Mouse (Mus musculus) CH12.LX (cell line): Measurements from ENCODE around the gene Ociad2. TPM values are rescaled to one million over a fixed set of nuclear protein-coding genes. Genes with fewer than 3 reads are reported as not detected.

Experiments used
- DNase-seq: peaks from one replicate; pipeline ENCODE4 v3.0.0-alpha.2; 2013; ENCODE audit errors: extremely low read depth
- H3K27ac ChIP-seq: 2 replicates; pipeline ENCODE4 v1.5.1; 2012; ENCODE audit warnings: low read depth, mild to moderate bottlenecking, control low read depth, moderate library complexity; ENCODE audit not compliant: insufficient read depth
- H3K27me3 ChIP-seq: replicated peaks from 2 replicates; pipeline ENCODE3; 2012; ENCODE audit warnings: inconsistent platforms
- H3K36me3 ChIP-seq, 2 experiments: replicated peaks in 1 of 2; 2 replicates each; pipeline versions ENCODE3 to v1.6.1; 2012; ENCODE audit warnings: inconsistent platforms in 1 of 2, low read length in 1 of 2, mild to moderate bottlenecking in 1 of 2, mixed read lengths in 1 of 2, moderate library complexity in 1 of 2; ENCODE audit not compliant: control insufficient read depth in 1 of 2, insufficient read depth in 1 of 2
- H3K4me1 ChIP-seq, 2 experiments: 2 replicates each; pipeline ENCODE4 v1.6.1; 2012; ENCODE audit warnings: inconsistent platforms in 1 of 2, moderate library complexity in 1 of 2; ENCODE audit not compliant: insufficient read depth in 2 of 2, control insufficient read depth in 1 of 2
- H3K4me2 ChIP-seq: 2 replicates; pipeline ENCODE4 v1.6.1; 2012; ENCODE audit warnings: low read depth, mild to moderate bottlenecking, control low read depth; ENCODE audit not compliant: poor library complexity, insufficient read depth, severe bottlenecking
- H3K4me3 ChIP-seq, 3 experiments: fragments of 150-350 bp in 1 of 3; sonication (generic) in 1 of 3; replicated peaks in 1 of 3; 2 replicates each; pipeline versions ENCODE3 to v1.5.1; 2011 to 2012; ENCODE audit warnings: low read depth in 2 of 3, low read length in 2 of 3, mild to moderate bottlenecking in 2 of 3, moderate library complexity in 2 of 3, control low read depth in 1 of 3, improper control_type of control experiment in 1 of 3, inconsistent platforms in 1 of 3, mixed read lengths in 1 of 3; ENCODE audit not compliant: poor library complexity in 1 of 3
- H3K79me2 ChIP-seq: replicated peaks from 2 replicates; pipeline ENCODE4 v1.6.1; 2012; ENCODE audit warnings: mild to moderate bottlenecking, moderate library complexity; ENCODE audit not compliant: control insufficient read depth, poor library complexity, insufficient read depth, severe bottlenecking; ENCODE audit errors: extremely low read depth
- H3K9ac ChIP-seq: 2 replicates; pipeline ENCODE4 v1.6.1; 2012; ENCODE audit warnings: low read depth, mild to moderate bottlenecking, control low read depth, moderate library complexity; ENCODE audit not compliant: insufficient read depth
- H3K9me3 ChIP-seq: replicated peaks from 2 replicates; pipeline ENCODE3; 2012; ENCODE audit warnings: low read length, inconsistent platforms, mixed read lengths
- CHD1 ChIP-seq: IDR thresholded peaks from 2 replicates; pipeline ENCODE4 v1.6.1; 2012; ENCODE audit warnings: low read depth, low read length, improper control_type of control experiment, inconsistent platforms
- CHD2 ChIP-seq: IDR thresholded peaks from 2 replicates; pipeline ENCODE4 v1.6.1; 2011; ENCODE audit warnings: low read length, improper control_type of control experiment
- E2F4 ChIP-seq: IDR thresholded peaks from 2 replicates; pipeline ENCODE4 v1.6.1; 2011; ENCODE audit warnings: low read depth, low read length, improper control_type of control experiment; ENCODE audit not compliant: insufficient replicate concordance
- ELF1 ChIP-seq: IDR thresholded peaks from 2 replicates; pipeline ENCODE4 v1.6.1; 2014; ENCODE audit warnings: low read depth, mild to moderate bottlenecking, inconsistent platforms, low read length, improper control_type of control experiment
- ETS1 ChIP-seq: conservative IDR thresholded peaks from 2 replicates; pipeline ENCODE4 v1.6.1; 2012; ENCODE audit warnings: low read depth, mild to moderate bottlenecking, inconsistent platforms, low read length, improper control_type of control experiment, moderate library complexity
- GABPA ChIP-seq: IDR thresholded peaks from 2 replicates; pipeline ENCODE4 v1.6.1; 2012; ENCODE audit warnings: low read depth, low read length, improper control_type of control experiment, inconsistent platforms; ENCODE audit not compliant: insufficient replicate concordance
- HCFC1 ChIP-seq: IDR thresholded peaks from 2 replicates; pipeline ENCODE4 v1.6.1; 2012; ENCODE audit warnings: low read depth, mild to moderate bottlenecking, inconsistent platforms, low read length, improper control_type of control experiment
- IRF4 ChIP-seq: IDR thresholded peaks from 2 replicates; pipeline ENCODE4 v1.6.1; 2014; ENCODE audit warnings: low read depth, mild to moderate bottlenecking, inconsistent platforms, low read length, improper control_type of control experiment
- JUND ChIP-seq: conservative IDR thresholded peaks from 2 replicates; pipeline ENCODE4 v1.6.1; 2011; ENCODE audit warnings: low read depth, low read length, improper control_type of control experiment
- KAT2A ChIP-seq: IDR thresholded peaks from 2 replicates; pipeline ENCODE4 v1.6.1; 2012; ENCODE audit warnings: low read length, improper control_type of control experiment, inconsistent platforms; ENCODE audit not compliant: insufficient replicate concordance
- MAZ ChIP-seq: IDR thresholded peaks from 2 replicates; pipeline ENCODE4 v1.6.1; 2012; ENCODE audit warnings: low read depth, mild to moderate bottlenecking, inconsistent platforms, low read length, improper control_type of control experiment, moderate library complexity
- MEF2A ChIP-seq: IDR thresholded peaks from 2 replicates; pipeline ENCODE4 v1.6.1; 2014; ENCODE audit warnings: low read depth, mild to moderate bottlenecking, inconsistent platforms, low read length, improper control_type of control experiment, borderline replicate concordance
- MXI1 ChIP-seq: IDR thresholded peaks from 2 replicates; pipeline ENCODE4 v1.6.1; 2011; ENCODE audit warnings: mild to moderate bottlenecking, low read depth, low read length, improper control_type of control experiment
- NRF1 ChIP-seq: IDR thresholded peaks from 2 replicates; pipeline ENCODE4 v1.6.1; 2014; ENCODE audit warnings: low read depth, mild to moderate bottlenecking, inconsistent platforms, low read length, improper control_type of control experiment, moderate library complexity
- POLR2A ChIP-seq: IDR thresholded peaks from 2 replicates; pipeline ENCODE4 v1.6.1; 2011; ENCODE audit warnings: low read depth, mild to moderate bottlenecking, improper control_type of control experiment, low read length
- RAD21 ChIP-seq: IDR thresholded peaks from 2 replicates; pipeline ENCODE4 v1.6.1; 2011; ENCODE audit warnings: low read depth, mild to moderate bottlenecking, low read length, improper control_type of control experiment, moderate library complexity
- SMC3 ChIP-seq: IDR thresholded peaks from 2 replicates; pipeline ENCODE4 v1.6.1; 2011; ENCODE audit warnings: low read depth, low read length, improper control_type of control experiment
- TBP ChIP-seq: conservative IDR thresholded peaks from 2 replicates; pipeline ENCODE4 v1.6.1; 2011; ENCODE audit warnings: low read depth, low read length, improper control_type of control experiment
- TCF12 ChIP-seq: IDR thresholded peaks from 2 replicates; pipeline ENCODE4 v1.6.1; 2014; ENCODE audit warnings: low read depth, mild to moderate bottlenecking, inconsistent platforms, low read length, improper control_type of control experiment
- USF1 ChIP-seq: IDR thresholded peaks from 2 replicates; pipeline ENCODE4 v1.6.1; 2014; ENCODE audit warnings: low read depth, mild to moderate bottlenecking, inconsistent platforms, low read length, improper control_type of control experiment
- USF2 ChIP-seq: conservative IDR thresholded peaks from 2 replicates; pipeline ENCODE4 v1.6.1; 2011; ENCODE audit warnings: low read depth, low read length, improper control_type of control experiment
- ZC3H11A ChIP-seq: IDR thresholded peaks from 2 replicates; pipeline ENCODE4 v1.6.1; 2012; ENCODE audit warnings: low read depth, mild to moderate bottlenecking, inconsistent platforms, low read length, improper control_type of control experiment
- ZNF384 ChIP-seq: IDR thresholded peaks from 2 replicates; pipeline ENCODE4 v1.6.1; 2012; ENCODE audit warnings: low read depth, low read length, improper control_type of control experiment, inconsistent platforms
- dilution Hi-C: fragments of 300-500 bp; cut with MboI; formaldehyde crosslinking; loops from 2 replicates; pipeline ENCODE4 v1.14.3; 2020; ENCODE audit warnings: low sequenced_read_pairs; ENCODE audit not compliant: extremely low pct_unique_long_range_greater_than_20kb, extremely low pct_ligation_motif_present
- in situ Hi-C: fragments of 300-500 bp; cut with MboI; formaldehyde crosslinking; loops from 3 replicates; pipeline ENCODE4 v1.14.3; 2019; ENCODE audit warnings: low sequenced_read_pairs, low pct_ligation_motif_present, low pct_unique_long_range_greater_than_20kb, mixed read lengths
- polyA plus RNA-seq: library from polyadenylated mRNA; unstranded; fragments of >175 nt; gene quantifications from 2 replicates; pipeline ENCODE4 v1.2.1, GENCODE M21; 2012; ENCODE audit warnings: low read depth; ENCODE audit not compliant: insufficient read length
- total RNA-seq, 2 experiments: library from RNA; depleted of rRNA; stranded (reverse); fragments of 300-350 nt in 1 of 2; fragments of >200 nt in 1 of 2; gene quantifications; 2 replicates each; pipeline ENCODE4 v1.2.3; 2012 to 2014

The Ociad2 gene
- total and polyA plus RNA-seq, 3 experiments = 2.3 to 5.3 (median 4.4) TPM

DNA sequence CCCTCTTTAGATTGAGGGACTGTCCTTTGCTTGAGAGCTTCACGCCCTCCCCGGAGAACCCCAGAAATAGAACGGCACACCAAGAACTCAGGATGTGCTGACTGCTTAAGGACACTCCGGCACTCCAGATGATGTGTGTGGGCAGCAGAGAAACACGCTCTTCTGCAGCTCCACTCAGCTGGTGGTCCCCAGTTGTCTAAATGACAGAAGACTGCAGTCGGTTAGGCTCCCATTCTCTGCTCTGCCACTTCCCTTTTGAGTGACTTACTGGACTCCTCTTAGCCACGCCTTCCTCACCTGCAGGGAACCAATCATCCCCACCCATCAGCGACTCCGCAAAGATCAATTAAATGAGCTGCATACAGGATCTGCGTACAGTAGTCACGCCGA, 18.9 kb upstream of the Ociad2 start:
- dilution Hi-C loops = no loop called here
- Histone ChIP-seq H3K4me3 (no peak overlapping the region), H3K27ac (no peak overlapping the region), H3K4me1 (peaks cover 0 to 12% of the 10 kb centered on the region in 2 experiments; a peak in 2 of 4 replicates), H3K9me3 (no peaks in the 10 kb centered on the region), H3K4me2 (peak overlapping the region; percentile 39; the same call in 1 of the 2 replicates), H3K79me2 (no peaks in the 10 kb centered on the region), H3K9ac (no peak overlapping the region), H3K36me3 (no peaks in the 10 kb centered on the region), H3K27me3 (no peaks in the 10 kb centered on the region)
- no peak for TF ChIP-seq TCF12
- no peak for TF ChIP-seq MEF2A
- no peak for TF ChIP-seq CHD1
- TF ChIP-seq POLR2A = no peak
- TF ChIP-seq E2F4 = no peak
- TF ChIP-seq ELF1 = no peak
- TF ChIP-seq MAZ = no peak
- no peak for TF ChIP-seq RAD21
- no peak for TF ChIP-seq IRF4
- TF ChIP-seq ETS1 = no peak
- TF ChIP-seq USF1 = no peak
- no peak for TF ChIP-seq ZNF384
- no peak for TF ChIP-seq HCFC1
- no peak for TF ChIP-seq USF2
- no peak for TF ChIP-seq GABPA
- TF ChIP-seq ZC3H11A = no peak
- no peak for TF ChIP-seq MXI1
- TF ChIP-seq NRF1 = no peak
- no peak for TF ChIP-seq KAT2A
- DNase-seq = no peak
- in situ Hi-C loops = no loop called here

DNA sequence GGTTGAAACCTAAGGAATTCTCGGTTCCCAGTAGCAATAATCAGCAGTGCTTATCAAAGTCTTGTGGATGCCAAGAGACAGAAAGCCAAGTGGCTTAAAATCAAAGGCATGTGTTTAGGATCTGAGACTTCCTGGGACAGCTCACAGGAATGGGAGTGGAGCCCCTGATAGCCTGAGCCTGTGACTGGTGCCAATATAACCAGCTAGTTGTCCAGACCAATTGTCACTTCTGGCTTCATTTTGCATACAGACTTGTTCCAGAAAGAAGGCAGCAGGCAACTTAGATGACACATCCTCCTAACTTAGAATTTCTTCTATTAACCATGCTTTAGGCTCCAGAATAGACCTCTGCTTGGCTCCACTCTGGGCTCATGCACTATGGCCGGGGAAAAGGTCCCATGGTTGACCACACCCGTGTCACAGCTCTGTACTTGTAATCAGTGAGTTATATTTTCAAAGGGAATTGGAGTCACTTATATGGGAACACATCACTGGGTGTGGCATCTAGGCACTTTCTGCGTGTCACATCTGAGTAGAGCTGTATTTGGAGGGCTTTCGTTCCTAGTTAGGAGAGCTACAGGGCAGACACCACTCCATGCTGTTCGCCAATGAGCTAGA, 18.4 kb upstream of the Ociad2 start:
- H3K27me3 ChIP-seq = no peaks in the 10 kb centered on the region
- no peak for TF ChIP-seq KAT2A
- no peak for TF ChIP-seq TBP
- no peak for TF ChIP-seq TCF12
- TF ChIP-seq CHD2 = no peak
- no peak for TF ChIP-seq POLR2A
- no peak for TF ChIP-seq JUND
- TF ChIP-seq HCFC1 = no peak
- TF ChIP-seq SMC3 = no peak
- in situ Hi-C loops (no loop called here), dilution Hi-C loops (no loop called here)
- H3K9me3 ChIP-seq = no peaks in the 10 kb centered on the region
- no peaks in the 10 kb centered on the region for H3K79me2 ChIP-seq
- H3K27ac ChIP-seq = no peak overlapping the region
- H3K4me2 ChIP-seq = peak overlapping the region; percentile 39; the same call in 1 of the 2 replicates
- no peak overlapping the region for H3K4me3 ChIP-seq
- H3K4me1 ChIP-seq = peaks cover 0 to 12% of the 10 kb centered on the region in 2 experiments; a peak in 2 of 4 replicates
- DNase-seq = no peak
- no peak overlapping the region for H3K9ac ChIP-seq
- no peaks in the 10 kb centered on the region for H3K36me3 ChIP-seq
